Mouse (Mus musculus) layer of hippocampus, postnatal 25 days (tissue): ENCODE results near the gene Prickle1. TPM values are rescaled to one million over a fixed set of nuclear protein-coding genes. Genes with fewer than 3 reads are reported as not detected.

Source experiments
- DNase-seq, 2 experiments: peaks; one replicate each; pipeline ENCODE4 v3.0.0; 2022; ENCODE audit warnings: mixed read lengths in 2 of 2, low spot score in 1 of 2; ENCODE audit errors: extremely low spot score in 1 of 2
- total RNA-seq, 2 experiments: library from RNA; stranded (reverse); gene quantifications; 2 replicates each; pipeline ENCODE4 v1.2.3; 2021

The Prickle1 gene
- total RNA-seq, 2 experiments from 2014 or later: 71.5 to 79.6 TPM

GRCm38 (mm10) chr15:93513939-93514341 is 81.8 kb downstream of the Prickle1 start:
- DNase-seq: no peak

GRCm38 (mm10) chr15:93512437-93512836 is 83.3 kb downstream of the Prickle1 start:
- DNase-seq: no peak

- DNase-seq: no peak
Measured at GRCm38 (mm10) chr15:93510690-93511336, 84.9 kb downstream of the Prickle1 start.

DNA sequence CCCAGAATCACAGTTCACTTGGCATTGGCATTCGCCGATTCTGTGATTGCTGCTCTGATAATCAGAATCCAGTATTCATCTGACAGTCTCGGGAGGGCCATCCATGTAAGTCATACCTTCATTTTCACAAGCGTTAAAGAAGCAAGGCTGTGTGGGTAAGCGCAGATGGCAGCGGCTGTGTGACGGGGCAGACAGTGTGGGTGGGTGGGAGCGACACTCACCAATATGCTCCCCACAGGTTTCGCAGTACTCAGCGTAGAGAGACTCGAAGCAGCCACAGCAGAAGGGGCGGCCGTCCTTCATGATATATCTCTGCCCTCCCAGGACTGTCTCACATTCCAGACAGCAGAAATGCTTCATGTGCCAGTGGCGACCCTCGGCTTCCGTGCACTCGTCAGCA is 90.9 kb downstream of the Prickle1 start:
- DNase-seq: no peak

GRCm38 (mm10) chr15:93503201-93503745 is 92.4 kb downstream of the Prickle1 start:
- DNase-seq: no peak

DNA sequence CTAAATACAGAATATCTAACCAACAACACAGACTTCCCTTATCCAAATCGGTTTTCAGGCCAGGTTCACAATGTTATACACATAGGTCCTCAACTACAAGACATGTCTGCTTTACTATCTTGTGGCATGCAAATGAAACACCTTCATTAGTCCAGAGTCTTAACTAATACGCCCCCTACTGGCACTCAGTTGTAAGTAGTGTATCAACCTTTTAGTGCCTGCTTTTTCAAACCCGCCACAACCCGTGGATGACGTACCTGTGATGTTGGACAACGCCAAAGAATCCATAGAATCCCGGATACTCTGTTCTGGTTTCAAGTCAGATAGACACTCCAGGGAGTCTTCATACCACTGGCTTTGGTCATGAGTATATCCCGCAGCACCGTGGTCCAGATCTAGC is 93.0 kb downstream of the Prickle1 start:
- no peak for DNase-seq

- no peak for DNase-seq
Measured at GRCm38 (mm10) chr15:93499866-93500265, 95.8 kb downstream of the Prickle1 start.

DNA sequence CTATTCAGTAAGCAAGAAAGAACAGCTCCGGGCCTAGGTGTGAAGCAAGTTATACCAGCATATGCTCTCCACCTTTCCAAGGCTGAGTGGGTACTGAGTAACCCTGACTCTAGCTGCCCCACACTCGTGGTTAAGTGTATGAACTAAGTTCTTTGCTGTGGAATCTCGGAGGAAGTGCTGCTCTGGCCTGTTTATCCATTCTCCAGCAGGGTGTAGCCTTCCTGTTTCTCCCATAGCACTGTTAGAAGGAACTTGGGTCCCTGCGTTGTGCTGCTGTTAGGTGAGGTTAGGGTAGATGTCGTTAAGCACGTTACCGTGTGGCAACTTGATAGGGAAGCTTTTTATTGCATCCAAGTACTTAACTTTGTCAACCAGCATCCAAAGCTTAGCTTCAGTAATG is 101.0 kb downstream of the Prickle1 start:
- no peak for DNase-seq

- no peak for DNase-seq
Measured at GRCm38 (mm10) chr15:93489597-93489996, 106.1 kb downstream of the Prickle1 start.

DNA sequence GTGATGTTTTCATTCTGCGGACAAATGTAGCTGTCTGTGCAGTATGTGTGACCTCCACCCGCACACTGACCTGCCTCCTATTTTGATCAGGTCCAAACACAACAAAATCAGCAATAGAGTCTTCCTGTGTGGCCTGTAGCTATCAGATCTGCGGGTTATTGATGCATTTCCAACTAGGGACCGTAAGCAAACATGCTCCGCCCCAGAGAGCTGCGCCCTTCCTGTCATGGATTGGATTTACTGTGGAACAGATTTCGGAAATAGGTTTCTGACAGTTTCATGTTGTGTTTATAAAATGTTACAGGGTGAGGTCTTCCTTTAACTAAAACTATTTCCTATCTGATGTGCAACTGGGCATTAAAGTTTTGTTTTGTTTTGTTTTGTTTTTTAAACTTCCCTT is 109.6 kb downstream of the Prickle1 start:
- DNase-seq: no peak

GRCm38 (mm10) chr15:93485252-93485651 is 110.4 kb downstream of the Prickle1 start:
- no peak for DNase-seq

DNA sequence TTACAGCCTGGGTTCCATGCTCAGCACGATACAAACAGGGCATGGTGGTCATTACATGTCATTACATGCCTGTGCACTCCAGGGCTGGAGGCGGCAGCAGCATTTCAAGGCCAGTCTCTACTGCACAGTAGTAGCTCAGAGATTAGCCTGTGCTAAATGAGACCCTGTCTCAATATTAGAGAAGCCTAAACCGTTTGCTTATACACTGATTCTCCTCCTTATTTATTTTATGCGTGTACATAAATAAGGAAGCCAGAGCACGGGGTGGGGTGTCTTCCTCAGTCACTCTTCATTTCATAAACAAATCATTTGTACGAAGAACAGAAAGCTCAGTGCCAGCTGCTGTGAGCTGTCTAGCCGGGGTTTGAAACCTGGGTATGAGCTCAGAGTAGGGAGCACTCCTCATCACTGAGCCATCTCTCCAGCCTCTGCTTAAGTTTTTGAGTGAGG is 111.4 kb downstream of the Prickle1 start:
- no peak for DNase-seq

- no peak for DNase-seq
Measured at GRCm38 (mm10) chr15:93481112-93481511, 114.6 kb downstream of the Prickle1 start.

GRCm38 (mm10) chr15:93479445-93479844 is 116.2 kb downstream of the Prickle1 start:
- no peak for DNase-seq

DNA sequence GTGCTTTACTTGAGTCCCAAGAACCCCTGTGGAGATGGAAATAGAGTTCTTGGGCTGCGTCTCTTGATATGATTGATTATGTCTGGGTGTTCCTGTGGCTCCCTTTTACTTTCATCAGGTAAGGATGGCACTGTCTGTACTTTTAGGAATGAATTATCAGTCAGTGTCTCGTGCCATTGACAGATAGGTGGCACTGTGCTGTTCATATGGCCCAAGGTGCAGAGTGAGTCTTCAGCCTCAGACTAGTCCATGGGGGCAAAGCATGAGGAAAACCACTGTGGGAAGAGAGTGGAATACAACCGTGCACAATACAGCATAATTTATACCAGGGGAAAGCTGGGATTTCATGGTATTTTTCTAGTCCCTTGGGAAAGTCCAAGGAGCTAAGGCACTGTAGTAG is 117.0 kb downstream of the Prickle1 start:
- DNase-seq: no peak

DNA sequence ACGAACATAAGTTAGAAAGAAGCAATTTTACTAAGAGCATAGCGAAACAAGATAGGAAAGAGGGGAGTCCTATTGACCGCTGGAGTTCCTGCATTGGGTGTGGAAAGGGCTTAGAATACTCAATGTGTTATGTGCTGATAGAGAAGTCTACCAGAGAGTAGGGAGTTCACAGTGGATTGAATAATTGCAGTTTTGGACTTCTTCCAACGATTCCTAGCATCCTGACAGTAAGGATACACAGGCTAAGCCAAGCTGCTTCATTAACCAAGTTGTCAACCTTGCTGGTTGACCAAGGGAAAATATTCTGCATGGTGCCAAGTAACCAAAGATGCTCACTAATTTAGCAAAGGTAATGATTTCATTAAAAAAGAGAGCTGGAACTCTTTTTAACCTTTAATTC is 118.0 kb downstream of the Prickle1 start:
- DNase-seq: no peak

- DNase-seq: no peak
Measured at GRCm38 (mm10) chr15:93475688-93476087, 120.0 kb downstream of the Prickle1 start.

GRCm38 (mm10) chr15:93474277-93474676 is 121.4 kb downstream of the Prickle1 start:
- DNase-seq: no peak

DNA sequence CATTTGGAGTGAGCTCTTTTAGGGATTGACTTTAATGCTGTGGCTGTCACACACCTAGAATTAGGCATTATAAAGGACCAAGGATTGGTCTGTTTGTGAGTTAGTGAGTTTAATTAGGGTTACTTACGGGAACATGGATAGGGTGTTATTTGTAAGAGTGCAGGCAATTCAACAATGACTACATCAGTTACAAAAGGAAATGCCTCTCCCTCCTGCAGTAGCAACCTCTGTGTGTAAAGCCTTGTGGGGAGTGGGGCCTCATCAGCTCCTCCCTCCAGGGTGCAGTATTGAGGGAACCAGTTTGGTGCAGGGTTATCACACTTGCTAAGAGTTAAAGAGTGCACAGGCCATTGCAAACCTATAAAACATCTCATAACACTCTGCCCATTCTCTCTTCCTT is 123.6 kb downstream of the Prickle1 start:
- DNase-seq: no peak

DNA sequence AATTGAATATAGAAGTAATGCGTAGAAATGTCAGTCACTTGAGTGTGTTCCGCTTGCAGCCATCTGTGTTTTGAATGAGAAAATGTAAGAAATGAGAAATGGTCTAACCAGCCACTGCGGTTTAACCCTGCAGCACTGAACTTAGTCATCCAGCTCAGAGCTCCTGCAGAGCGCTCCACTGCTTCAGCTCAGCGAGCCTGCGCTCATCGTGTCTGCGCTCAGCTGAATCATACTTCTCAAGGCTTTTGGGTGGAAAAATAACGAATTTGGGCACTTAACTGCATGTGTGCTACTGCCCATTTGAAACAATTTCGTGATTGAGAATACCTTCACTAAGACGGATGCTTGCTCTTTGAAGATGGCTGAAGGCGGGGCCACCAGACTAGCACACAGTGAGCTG is 124.0 kb downstream of the Prickle1 start:
- DNase-seq: no peak

- DNase-seq: no peak
Measured at GRCm38 (mm10) chr15:93461066-93461465, 134.6 kb downstream of the Prickle1 start.

- DNase-seq: no peak
Measured at GRCm38 (mm10) chr15:93459422-93459821, 136.3 kb downstream of the Prickle1 start.
